ENCODE assay signal across 10 mouse cellular contexts in genomic region chr2:131188311-131188710, GRCm38 (mm10). TPM values are rescaled to one million over a fixed set of nuclear protein-coding genes. Genes with fewer than 3 reads are reported as not detected.
A peak's percentile ranks its signal among the peaks of the same experiment; 100 is the strongest.
DNase-seq lines count a peak whose midpoint lies in the region; ATAC-seq and TF ChIP-seq lines count a peak whose summit lies in the region.
"Had no signal": no experiment of that assay in that cellular context is flagged by ENCODE, and none has a peak within 500 bp of the region (broad histone marks: within the 10 kb centered on the region; RNA-seq: fewer than 3 reads in every experiment).

No protein-coding gene starts in this region.

- H3K4me3 ChIP-seq in heart, embryonic 10.5 days = peak overlapping the region; percentile 72; the same call in 1 of the 2 replicates
- no peak overlapping the region for H3K4me3 ChIP-seq in stomach, embryonic 15.5 days (replicated peaks)
- no peak overlapping the region for H3K4me3 ChIP-seq in stomach, postnatal 0 days (ENCODE audit: low read depth, low read length)
- H3K4me3 ChIP-seq in limb, embryonic 15.5 days = peak overlapping the region; percentile 68; the same call in 1 of the 2 replicates
- no peak overlapping the region for H3K4me3 ChIP-seq in neural tube, embryonic 14.5 days (ENCODE audit: low read depth, low read length)

- no peaks in the 10 kb centered on the region for H3K9me3 ChIP-seq in heart, embryonic 10.5 days
- no peaks in the 10 kb centered on the region for H3K9me3 ChIP-seq in stomach, embryonic 15.5 days
- H3K9me3 ChIP-seq in stomach, postnatal 0 days (ENCODE audit: control insufficient read depth, low read length) = no peaks in the 10 kb centered on the region
- H3K9me3 ChIP-seq in limb, embryonic 15.5 days = no peaks in the 10 kb centered on the region
- H3K9me3 ChIP-seq in neural tube, embryonic 14.5 days (ENCODE audit: control insufficient read depth, low read length) = no peaks in the 10 kb centered on the region

- peak overlapping the region; percentile 87; the same call in 1 of the 2 replicates for H3K4me2 ChIP-seq in stomach, embryonic 15.5 days
- no peak overlapping the region; the same call in 1 of the 2 replicates for H3K4me2 ChIP-seq in stomach, postnatal 0 days (replicated peaks; ENCODE audit: low read depth)
- no peak overlapping the region; the same call in 1 of the 2 replicates for H3K4me2 ChIP-seq in limb, embryonic 15.5 days
- H3K4me2 ChIP-seq in neural tube, embryonic 14.5 days (ENCODE audit: low read depth, low read length) = peak overlapping the region; percentile 73; the same call in 1 of the 2 replicates

- peaks cover 38% of the 10 kb centered on the region for H3K4me1 ChIP-seq in heart, embryonic 10.5 days
- peaks cover 36% of the 10 kb centered on the region for H3K4me1 ChIP-seq in stomach, embryonic 15.5 days
- peaks cover 9% of the 10 kb centered on the region for H3K4me1 ChIP-seq in stomach, postnatal 0 days (replicated peaks; ENCODE audit: control insufficient read depth, insufficient read depth)
- H3K4me1 ChIP-seq in limb, embryonic 15.5 days = peaks cover 40% of the 10 kb centered on the region
- H3K4me1 ChIP-seq in neural tube, embryonic 14.5 days (ENCODE audit: control insufficient read depth, insufficient read depth, low read length) = no peaks in the 10 kb centered on the region

- 0 out of 2 replicates have a peak, but pooled peaks cover 3% of the 10 kb centered on the region for H3K27me3 ChIP-seq in heart, embryonic 10.5 days (ENCODE audit: insufficient read depth, poor library complexity, severe bottlenecking)
- H3K27me3 ChIP-seq in stomach, embryonic 15.5 days (replicated peaks) = no peaks in the 10 kb centered on the region
- no peaks in the 10 kb centered on the region for H3K27me3 ChIP-seq in stomach, postnatal 0 days (ENCODE audit: control insufficient read depth, insufficient read depth, low read length)
- H3K27me3 ChIP-seq in limb, embryonic 15.5 days = no peaks in the 10 kb centered on the region
- H3K27me3 ChIP-seq in neural tube, embryonic 14.5 days (ENCODE audit: control insufficient read depth, insufficient read depth, low read length) = no peaks in the 10 kb centered on the region

- peaks cover 27% of the 10 kb centered on the region for H3K36me3 ChIP-seq in heart, embryonic 10.5 days
- H3K36me3 ChIP-seq in stomach, embryonic 15.5 days = peaks cover 17% of the 10 kb centered on the region
- peaks cover 8% of the 10 kb centered on the region for H3K36me3 ChIP-seq in stomach, postnatal 0 days (ENCODE audit: control insufficient read depth, insufficient read depth, low read length)
- H3K36me3 ChIP-seq in limb, embryonic 15.5 days = peaks cover 18% of the 10 kb centered on the region
- no peaks in the 10 kb centered on the region for H3K36me3 ChIP-seq in neural tube, embryonic 14.5 days (ENCODE audit: control insufficient read depth, insufficient read depth, low read length)

- DNase-seq in heart, embryonic 10.5 days (ENCODE audit: low spot score) = no peak
- DNase-seq in heart, postnatal 4 days = no peak
- DNase-seq in stomach, postnatal 0 days (ENCODE audit: low spot score) = no peak
- DNase-seq in gastrocnemius, postnatal 25 days = no peak
- DNase-seq in ovary, postnatal 36 days (ENCODE audit: low spot score) = no peak
- DNase-seq: B cell, adult 2 months; cerebellum, postnatal 36 days had no signal

- 88% methylated on average over 5 of the region's 5 CpGs for WGBS in heart, embryonic 10.5 days
- 92% methylated on average over 5 of the region's 5 CpGs for WGBS in stomach, embryonic 15.5 days
- WGBS in stomach, postnatal 0 days = 90% methylated on average over 5 of the region's 5 CpGs
- 89% methylated on average over 5 of the region's 5 CpGs for WGBS in limb, embryonic 15.5 days
- 90% methylated on average over 5 of the region's 5 CpGs for WGBS in neural tube, embryonic 14.5 days

- no peak overlapping the region for H3K27ac ChIP-seq in heart, embryonic 10.5 days
- no peak overlapping the region for H3K27ac ChIP-seq in stomach, embryonic 15.5 days
- H3K27ac ChIP-seq in stomach, postnatal 0 days (replicated peaks) = no peak overlapping the region
- H3K27ac ChIP-seq in limb, embryonic 15.5 days = no peak overlapping the region
- H3K27ac ChIP-seq in neural tube, embryonic 14.5 days (ENCODE audit: low read depth, low read length) = no peak overlapping the region

- TF ChIP-seq CTCF in stomach, postnatal 0 days (IDR thresholded peaks at IDR 0.05; ENCODE audit: low read depth) = no peak

- no peak overlapping the region for H3K9ac ChIP-seq in stomach, embryonic 15.5 days
- H3K9ac ChIP-seq in stomach, postnatal 0 days (ENCODE audit: low read length) = no peak overlapping the region
- no peak overlapping the region for H3K9ac ChIP-seq in limb, embryonic 15.5 days
- no peak overlapping the region for H3K9ac ChIP-seq in neural tube, embryonic 14.5 days (replicated peaks; ENCODE audit: low read depth, low read length)

- ATAC-seq in stomach, embryonic 15.5 days (ENCODE audit: insufficient read depth, low FRiP score, low read depth) = no peak
- no peak for ATAC-seq in stomach, postnatal 0 days (ENCODE audit: low FRiP score, low TSS enrichment)
- ATAC-seq in limb, embryonic 15.5 days (ENCODE audit: insufficient number of reproducible peaks, low FRiP score, low TSS enrichment, low read depth) = no peak
- no peak for ATAC-seq in neural tube, embryonic 14.5 days (ENCODE audit: low read depth)

- TF ChIP-seq EP300 in stomach, postnatal 0 days (optimal IDR thresholded peaks at IDR 0.05) = no peak

RNA-seq across cellular contexts. Expression of gene Spef1, which starts 1.2 kb away (rescaled TPM):
- polyA plus RNA-seq in heart, embryonic 10.5 days (2016; fragmentation: Nextera tagmentation; extraction: Ambion mirVana) = 0.75 and 1.5 TPM in 2 replicates
- total RNA-seq in heart, postnatal 4 days (2021) = 1 to 10 TPM; 6.3 to 7.2 TPM
- polyA plus RNA-seq in stomach, embryonic 15.5 days (2015; fragmentation: Nextera tagmentation; extraction: Ambion mirVana) = 5.7 TPM in 2 replicates
- polyA plus RNA-seq in stomach, postnatal 0 days (2015; fragmentation: Nextera tagmentation; extraction: Ambion mirVana) = 2.5 and 2.9 TPM in 2 replicates
- polyA plus RNA-seq in limb, embryonic 15.5 days (2015; fragmentation: Nextera tagmentation; extraction: Ambion mirVana) = 5.3 and 6.1 TPM in 2 replicates
- 9.2 and 9.4 TPM in 2 replicates for polyA plus RNA-seq in neural tube, embryonic 14.5 days (2014; fragmentation: Nextera tagmentation; extraction: Ambion mirVana)
- 1 to 10 TPM; 1.9 to 2.1 TPM for total RNA-seq in gastrocnemius, postnatal 25 days (2021)

RNA-seq across cellular contexts. Expression of gene Cdc25b, which starts 1.6 kb away (rescaled TPM):
- polyA plus RNA-seq in heart, embryonic 10.5 days (2016; fragmentation: Nextera tagmentation; extraction: Ambion mirVana) = 27.8 and 35.9 TPM in 2 replicates
- 10 to 100 TPM; 23.5 to 34.1 TPM for total RNA-seq in heart, postnatal 4 days (2021)
- polyA plus RNA-seq in stomach, embryonic 15.5 days (2015; fragmentation: Nextera tagmentation; extraction: Ambion mirVana) = 57.6 and 62.6 TPM in 2 replicates
- polyA plus RNA-seq in stomach, postnatal 0 days (2015; fragmentation: Nextera tagmentation; extraction: Ambion mirVana) = 38.7 and 39.5 TPM in 2 replicates
- 51.2 and 51.3 TPM in 2 replicates for polyA plus RNA-seq in limb, embryonic 15.5 days (2015; fragmentation: Nextera tagmentation; extraction: Ambion mirVana)
- 21.9 and 24.7 TPM in 2 replicates for polyA plus RNA-seq in neural tube, embryonic 14.5 days (2014; fragmentation: Nextera tagmentation; extraction: Ambion mirVana)
- total RNA-seq in gastrocnemius, postnatal 25 days (2021) = 1 to 10 TPM; 1.5 to 4.8 TPM

RNA-seq across cellular contexts. Expression of gene Cenpb, which starts 8.4 kb away (rescaled TPM):
- 4.9 and 5.1 TPM in 2 replicates for polyA plus RNA-seq in heart, embryonic 10.5 days (2016; fragmentation: Nextera tagmentation; extraction: Ambion mirVana)
- 10 to 100 TPM; 76.5 to 78.4 TPM for total RNA-seq in heart, postnatal 4 days (2021)
- 15.4 and 16.4 TPM in 2 replicates for polyA plus RNA-seq in stomach, embryonic 15.5 days (2015; fragmentation: Nextera tagmentation; extraction: Ambion mirVana)
- 12.2 and 13.9 TPM in 2 replicates for polyA plus RNA-seq in stomach, postnatal 0 days (2015; fragmentation: Nextera tagmentation; extraction: Ambion mirVana)
- polyA plus RNA-seq in limb, embryonic 15.5 days (2015; fragmentation: Nextera tagmentation; extraction: Ambion mirVana) = 9.6 and 12.0 TPM in 2 replicates
- polyA plus RNA-seq in neural tube, embryonic 14.5 days (2014; fragmentation: Nextera tagmentation; extraction: Ambion mirVana) = 7.0 and 10.5 TPM in 2 replicates
- total RNA-seq in gastrocnemius, postnatal 25 days (2021) = 10 to 100 TPM; 58.9 to 61.8 TPM

RNA-seq across cellular contexts. Expression of gene Ap5s1, which starts 18.6 kb away (rescaled TPM):
- 23.6 and 33.3 TPM in 2 replicates for polyA plus RNA-seq in heart, embryonic 10.5 days (2016; fragmentation: Nextera tagmentation; extraction: Ambion mirVana)
- 10 to 100 TPM; 32.6 to 42.4 TPM for total RNA-seq in heart, postnatal 4 days (2021)
- polyA plus RNA-seq in stomach, embryonic 15.5 days (2015; fragmentation: Nextera tagmentation; extraction: Ambion mirVana) = 23.2 and 23.7 TPM in 2 replicates
- polyA plus RNA-seq in stomach, postnatal 0 days (2015; fragmentation: Nextera tagmentation; extraction: Ambion mirVana) = 22.0 and 24.6 TPM in 2 replicates
- 26.7 and 27.8 TPM in 2 replicates for polyA plus RNA-seq in limb, embryonic 15.5 days (2015; fragmentation: Nextera tagmentation; extraction: Ambion mirVana)
- 39.4 and 39.5 TPM in 2 replicates for polyA plus RNA-seq in neural tube, embryonic 14.5 days (2014; fragmentation: Nextera tagmentation; extraction: Ambion mirVana)
- total RNA-seq in gastrocnemius, postnatal 25 days (2021) = 10 to 100 TPM; 18.2 to 20.1 TPM

RNA-seq across cellular contexts. Expression of gene 1700037H04Rik, which starts 28.4 kb away (rescaled TPM):
- polyA plus RNA-seq in heart, embryonic 10.5 days (2016; fragmentation: Nextera tagmentation; extraction: Ambion mirVana) = 82.6 and 86.0 TPM in 2 replicates
- 10 to 100 TPM; 23.4 to 26.0 TPM for total RNA-seq in heart, postnatal 4 days (2021)
- 74.2 and 75.0 TPM in 2 replicates for polyA plus RNA-seq in stomach, embryonic 15.5 days (2015; fragmentation: Nextera tagmentation; extraction: Ambion mirVana)
- 42.6 and 43.6 TPM in 2 replicates for polyA plus RNA-seq in stomach, postnatal 0 days (2015; fragmentation: Nextera tagmentation; extraction: Ambion mirVana)
- polyA plus RNA-seq in limb, embryonic 15.5 days (2015; fragmentation: Nextera tagmentation; extraction: Ambion mirVana) = 53.6 and 56.0 TPM in 2 replicates
- polyA plus RNA-seq in neural tube, embryonic 14.5 days (2014; fragmentation: Nextera tagmentation; extraction: Ambion mirVana) = 86.9 and 90.0 TPM in 2 replicates
- total RNA-seq in gastrocnemius, postnatal 25 days (2021) = 1 to 10 TPM; 3.3 to 6.6 TPM

Comparison
In these comparisons a context has a peak if more than half of its experiments do, and no peak if none do; other contexts are left out.
1. H3K4me2 ChIP-seq: peak in stomach, embryonic 15.5 days (single experiment) and neural tube, embryonic 14.5 days (single experiment); none in stomach, postnatal 0 days (single experiment) and limb, embryonic 15.5 days (single experiment).
2. H3K4me3 ChIP-seq: peak in heart, embryonic 10.5 days (single experiment) and limb, embryonic 15.5 days (single experiment); none in stomach, embryonic 15.5 days (single experiment), stomach, postnatal 0 days (single experiment) and neural tube, embryonic 14.5 days (single experiment).